Mouse (Mus musculus): Measurements from ENCODE around the gene Usp21. TPM values are rescaled to one million over a fixed set of nuclear protein-coding genes. Genes with fewer than 3 reads are reported as not detected.
"Not testable (repeated sequence)": the region's sequence is repeated elsewhere in the genome, so short reads cannot be mapped to it uniquely, and the experiment has no call there.

Gene Usp21
- polyA plus RNA-seq, 1 experiment from 2014 or later: 21.1 TPM

- Histone ChIP-seq H3K36me3 (ENCODE audit: inconsistent target) (0 out of 2 replicates have a peak, but pooled peaks cover 4% of the 10 kb centered on the region), H3K79me2 (ENCODE audit: inconsistent target) (peaks cover 18% of the 10 kb centered on the region), H3K27ac (no peak within 1 kb of the TSS), H3K4me3 (ENCODE audit: inconsistent target) (no peak within 1 kb of the TSS)
- WGBS (ENCODE audit: missing documents): 35% methylated on average over 5 of the region's 5 CpGs
Observed at GRCm38 (mm10) chr1:171249913-171250600, 37.7 kb downstream of the Usp21 start, which contains the start of gene Adamts4. TSS of gene Adamts4 (plus strand) at chr1:171250421.

GRCm38 (mm10) chr1:171248386-171249226, 39.2 kb downstream of the Usp21 start:
- peaks cover 32% of the 10 kb centered on the region for H3K79me2 ChIP-seq (ENCODE audit: inconsistent target)
- H3K4me3 ChIP-seq (ENCODE audit: inconsistent target): no peak overlapping the region
- H3K27ac ChIP-seq: no peak overlapping the region
- WGBS (ENCODE audit: missing documents): 71% methylated on average over 2 of the region's 3 CpGs
- peaks cover 15% of the 10 kb centered on the region; the same call in 1 of the 2 replicates for H3K36me3 ChIP-seq (ENCODE audit: inconsistent target)

GRCm38 (mm10) chr1:171247916-171248315, 39.9 kb downstream of the Usp21 start:
- 0 out of 2 replicates have a peak overlapping the region, but pooled peaks have one; percentile 83 for H3K4me3 ChIP-seq (ENCODE audit: inconsistent target)
- peak overlapping the region; percentile 71 for H3K27ac ChIP-seq
- peaks cover 39% of the 10 kb centered on the region for H3K79me2 ChIP-seq (ENCODE audit: inconsistent target)
- WGBS (ENCODE audit: missing documents): 37% methylated on average over 3 of the region's 4 CpGs
- peaks cover 22% of the 10 kb centered on the region; the same call in 1 of the 2 replicates for H3K36me3 ChIP-seq (ENCODE audit: inconsistent target)

- Histone ChIP-seq H3K27ac (peak overlapping the region; percentile 71), H3K79me2 (ENCODE audit: inconsistent target) (peaks cover 44% of the 10 kb centered on the region), H3K36me3 (ENCODE audit: inconsistent target) (peaks cover 25% of the 10 kb centered on the region; the same call in 1 of the 2 replicates), H3K4me3 (ENCODE audit: inconsistent target) (peak overlapping the region; percentile 83)
- 24% methylated on average over 13 of the region's 13 CpGs for WGBS (ENCODE audit: missing documents)
Observed at GRCm38 (mm10) chr1:171247453-171247841, 40.3 kb downstream of the Usp21 start.

GRCm38 (mm10) chr1:171246709-171247452, 40.9 kb downstream of the Usp21 start:
- Histone ChIP-seq H3K36me3 (ENCODE audit: inconsistent target) (peaks cover 30% of the 10 kb centered on the region; the same call in 1 of the 2 replicates), H3K27ac (peak overlapping the region; percentile 71), H3K4me3 (ENCODE audit: inconsistent target) (peak overlapping the region; percentile 83), H3K79me2 (ENCODE audit: inconsistent target) (peaks cover 50% of the 10 kb centered on the region)
- under 1% methylated on average over 39 of the region's 41 CpGs for WGBS (ENCODE audit: missing documents)

GRCm38 (mm10) chr1:171245353-171245752, 42.4 kb downstream of the Usp21 start:
- H3K4me3 ChIP-seq (ENCODE audit: inconsistent target): no peak overlapping the region
- peaks cover 45% of the 10 kb centered on the region for H3K36me3 ChIP-seq (ENCODE audit: inconsistent target)
- peaks cover 65% of the 10 kb centered on the region for H3K79me2 ChIP-seq (ENCODE audit: inconsistent target)
- WGBS (ENCODE audit: missing documents): 90% methylated on average over 8 of the region's 8 CpGs
- H3K27ac ChIP-seq: no peak overlapping the region

GRCm38 (mm10) chr1:171241952-171242351, 45.8 kb downstream of the Usp21 start:
- Histone ChIP-seq H3K79me2 (ENCODE audit: inconsistent target) (peaks cover 94% of the 10 kb centered on the region), H3K36me3 (ENCODE audit: inconsistent target) (peaks cover 78% of the 10 kb centered on the region)
- not testable (repeated sequence) for H3K4me3 ChIP-seq (ENCODE audit: inconsistent target); H3K27ac ChIP-seq
- WGBS (ENCODE audit: missing documents): 93% methylated on average over 9 of the region's 12 CpGs

GRCm38 (mm10) chr1:171240911-171241310, 46.9 kb downstream of the Usp21 start:
- no peak overlapping the region for H3K4me3 ChIP-seq (ENCODE audit: inconsistent target)
- H3K36me3 ChIP-seq (ENCODE audit: inconsistent target): peaks cover 85% of the 10 kb centered on the region
- H3K27ac ChIP-seq: no peak overlapping the region
- WGBS (ENCODE audit: missing documents): 94% methylated on average over 8 of the region's 10 CpGs
- peaks cover 95% of the 10 kb centered on the region for H3K79me2 ChIP-seq (ENCODE audit: inconsistent target)

GRCm38 (mm10) chr1:171239992-171240744, 47.6 kb downstream of the Usp21 start:
- WGBS (ENCODE audit: missing documents): 93% methylated on average over 15 of the region's 15 CpGs
- H3K27ac ChIP-seq: no peak overlapping the region
- peaks cover 95% of the 10 kb centered on the region for H3K79me2 ChIP-seq (ENCODE audit: inconsistent target)
- no peak overlapping the region for H3K4me3 ChIP-seq (ENCODE audit: inconsistent target)
- peaks cover 82% of the 10 kb centered on the region for H3K36me3 ChIP-seq (ENCODE audit: inconsistent target)

- H3K79me2 ChIP-seq (ENCODE audit: inconsistent target): peaks cover 86% of the 10 kb centered on the region
- peaks cover 69% of the 10 kb centered on the region for H3K36me3 ChIP-seq (ENCODE audit: inconsistent target)
- H3K27ac ChIP-seq: no peak overlapping the region
- no peak overlapping the region for H3K4me3 ChIP-seq (ENCODE audit: inconsistent target)
- 82% methylated on average over 14 of the region's 14 CpGs for WGBS (ENCODE audit: missing documents)
Observed at GRCm38 (mm10) chr1:171238463-171238862, 49.3 kb downstream of the Usp21 start.

- peaks cover 86% of the 10 kb centered on the region for H3K79me2 ChIP-seq (ENCODE audit: inconsistent target)
- WGBS (ENCODE audit: missing documents): 90% methylated on average over 5 of the region's 6 CpGs
- peaks cover 60% of the 10 kb centered on the region for H3K36me3 ChIP-seq (ENCODE audit: inconsistent target)
- no peak overlapping the region for H3K4me3 ChIP-seq (ENCODE audit: inconsistent target)
- H3K27ac ChIP-seq: no peak overlapping the region
Observed at GRCm38 (mm10) chr1:171237438-171237837, 50.4 kb downstream of the Usp21 start.

- H3K27ac ChIP-seq: peak overlapping the region; percentile 99
Observed at GRCm38 (mm10) chr1:171235791-171236190, 52.0 kb downstream of the Usp21 start.

GRCm38 (mm10) chr1:171234538-171234937, 53.3 kb downstream of the Usp21 start:
- WGBS (ENCODE audit: missing documents): 54% methylated on average over 4 of the region's 4 CpGs
- Histone ChIP-seq H3K4me3 (ENCODE audit: inconsistent target) (peak overlapping the region; percentile 99; the same call in 1 of the 2 replicates), H3K36me3 (ENCODE audit: inconsistent target) (peaks cover 47% of the 10 kb centered on the region), H3K27ac (peak overlapping the region; percentile 99), H3K79me2 (ENCODE audit: inconsistent target) (peaks cover 86% of the 10 kb centered on the region)

More at GRCm38 (mm10) chr1:171235791-171236190, 52.0 kb downstream of the Usp21 start:
- Histone ChIP-seq H3K79me2 (ENCODE audit: inconsistent target) (peaks cover 86% of the 10 kb centered on the region), H3K4me3 (ENCODE audit: inconsistent target) (no peak overlapping the region), H3K36me3 (ENCODE audit: inconsistent target) (peaks cover 47% of the 10 kb centered on the region)
- WGBS (ENCODE audit: missing documents): 81% methylated on average over 3 of the region's 4 CpGs

Measured in macrophage (primary cell).